Mouse (Mus musculus): Measurements from ENCODE around the gene Serpinb6b.

GRCm38 (mm10) chr13:33012395-33012794, 47.4 kb downstream of the Serpinb6b start:
- TF ChIP-seq CTCF (IDR thresholded peaks at IDR 0.05; ENCODE audit: low read depth, low read length) (no peak), POLR2A (IDR thresholded peaks at IDR 0.05; ENCODE audit: borderline replicate concordance, low read depth, low read length) (no peak)
